Mouse (Mus musculus) heart, embryonic 12.5 days (tissue): ENCODE measurements around the gene Cd59b. TPM values are rescaled to one million over a fixed set of nuclear protein-coding genes. Genes with fewer than 3 reads are reported as not detected.

ENCODE experiments used
- ATAC-seq: fragments of 200-750 bp; cut with Nextera tagmentation; 2 replicates; pipeline ENCODE4 v1.8.0; 2017; ENCODE audit warnings: moderate TSS enrichment, moderate library complexity; ENCODE audit not compliant: insufficient number of reproducible peaks, low FRiP score
- H3K27ac ChIP-seq: fragments of 300-500 bp; sonication (generic); 2 replicates; pipeline ENCODE4 v1.5.1; 2016; ENCODE audit warnings: mild to moderate bottlenecking, moderate library complexity; ENCODE audit not compliant: poor library complexity, severe bottlenecking
- H3K27me3 ChIP-seq: fragments of 300-500 bp; sonication (generic); replicated peaks from 2 replicates; pipeline ENCODE4 v1.6.1; 2016; ENCODE audit warnings: mild to moderate bottlenecking, moderate library complexity
- H3K36me3 ChIP-seq: fragments of 300-500 bp; sonication (generic); 2 replicates; pipeline ENCODE4 v1.6.1; 2016; ENCODE audit warnings: mild to moderate bottlenecking, moderate library complexity
- H3K4me1 ChIP-seq: fragments of 300-500 bp; sonication (generic); replicated peaks from 2 replicates; pipeline ENCODE4 v1.6.1; 2016; ENCODE audit warnings: mild to moderate bottlenecking
- H3K4me2 ChIP-seq: fragments of 300-500 bp; sonication (generic); 2 replicates; pipeline ENCODE4 v1.6.1; 2016; ENCODE audit warnings: mild to moderate bottlenecking, moderate library complexity
- H3K4me3 ChIP-seq: fragments of 300-500 bp; sonication (generic); 2 replicates; pipeline ENCODE4 v1.5.1; 2016; ENCODE audit warnings: mild to moderate bottlenecking
- H3K9ac ChIP-seq: fragments of 300-500 bp; sonication (generic); 2 replicates; pipeline ENCODE4 v1.6.1; 2016; ENCODE audit warnings: mild to moderate bottlenecking, moderate library complexity
- H3K9me3 ChIP-seq: fragments of 300-500 bp; sonication (generic); replicated peaks from 2 replicates; pipeline ENCODE4 v1.6.1; 2016; ENCODE audit warnings: mild to moderate bottlenecking, moderate library complexity
- WGBS: fragments of 180-500 bp; shearing (Covaris S2); methylation state at CpG from one replicate; pipeline ENCODE4 v1.1.7; 2016; 5-methylcytosine and 5-hydroxymethylcytosine counted together
- polyA plus RNA-seq: library from polyadenylated mRNA; unstranded; fragments of >200 nt; fragmentation: Nextera tagmentation; extraction: Ambion mirVana; gene quantifications from 2 replicates; pipeline ENCODE4 v1.2.1, GENCODE M21; 2016

The Cd59b gene
- polyA plus RNA-seq, 1 experiment from 2014 or later = 4.9 TPM

- no peaks in the 10 kb centered on the region for H3K27me3 ChIP-seq
- H3K9ac ChIP-seq = no peak overlapping the region
- peaks cover 11% of the 10 kb centered on the region; the same call in 1 of the 2 replicates for H3K4me1 ChIP-seq
- H3K4me2 ChIP-seq = no peak overlapping the region
- no peak overlapping the region for H3K4me3 ChIP-seq
- no peak overlapping the region for H3K27ac ChIP-seq
- no peaks in the 10 kb centered on the region for H3K9me3 ChIP-seq
- peaks cover 51% of the 10 kb centered on the region for H3K36me3 ChIP-seq
- 85% methylated on average over 2 of the region's 2 CpGs for WGBS
- no peak for ATAC-seq
Observed at GRCm38 (mm10) chr2:104038236-104038635, 31.4 kb upstream of the Cd59b start.

GRCm38 (mm10) chr2:104041632-104042031 is 28.0 kb upstream of the Cd59b start:
- Histone ChIP-seq H3K36me3 (peaks cover 47% of the 10 kb centered on the region), H3K27me3 (no peaks in the 10 kb centered on the region)
- 65% methylated on average over 5 of the region's 5 CpGs for WGBS

GRCm38 (mm10) chr2:104042766-104043165 is 26.9 kb upstream of the Cd59b start:
- 92% methylated on average over 15 of the region's 15 CpGs for WGBS
- no peak for ATAC-seq
- Histone ChIP-seq H3K9ac (no peak overlapping the region), H3K36me3 (peaks cover 43% of the 10 kb centered on the region), H3K4me1 (peaks cover 10% of the 10 kb centered on the region; the same call in 1 of the 2 replicates), H3K4me2 (no peak overlapping the region), H3K27ac (no peak overlapping the region), H3K27me3 (no peaks in the 10 kb centered on the region), H3K4me3 (no peak overlapping the region), H3K9me3 (no peaks in the 10 kb centered on the region)

More at GRCm38 (mm10) chr2:104041632-104042031, 28.0 kb upstream of the Cd59b start:
- Histone ChIP-seq H3K4me1 (peaks cover 10% of the 10 kb centered on the region; the same call in 1 of the 2 replicates), H3K27ac (no peak overlapping the region), H3K9me3 (no peaks in the 10 kb centered on the region), H3K4me2 (no peak overlapping the region), H3K9ac (no peak overlapping the region), H3K4me3 (no peak overlapping the region)
- no peak for ATAC-seq

GRCm38 (mm10) chr2:104043624-104044478 is 25.8 kb upstream of the Cd59b start:
- Histone ChIP-seq H3K9me3 (no peaks in the 10 kb centered on the region), H3K4me3 (no peak overlapping the region), H3K4me2 (no peak overlapping the region), H3K4me1 (peaks cover 10% of the 10 kb centered on the region; the same call in 1 of the 2 replicates), H3K27ac (no peak overlapping the region), H3K9ac (no peak overlapping the region), H3K36me3 (peaks cover 49% of the 10 kb centered on the region), H3K27me3 (no peaks in the 10 kb centered on the region)
- no peak for ATAC-seq
- 55% methylated on average over 5 of the region's 5 CpGs for WGBS

- Histone ChIP-seq H3K9me3 (no peaks in the 10 kb centered on the region), H3K36me3 (peaks cover 43% of the 10 kb centered on the region), H3K4me3 (no peak overlapping the region), H3K27ac (no peak overlapping the region), H3K4me2 (no peak overlapping the region), H3K27me3 (no peaks in the 10 kb centered on the region), H3K4me1 (peaks cover 10% of the 10 kb centered on the region; the same call in 1 of the 2 replicates), H3K9ac (no peak overlapping the region)
- no peak for ATAC-seq
- WGBS = 48% methylated on average over 1 of the region's 1 CpGs
Observed at GRCm38 (mm10) chr2:104044479-104045080, 25.1 kb upstream of the Cd59b start.

- Histone ChIP-seq H3K36me3 (peaks cover 56% of the 10 kb centered on the region), H3K27me3 (no peaks in the 10 kb centered on the region), H3K4me3 (no peak overlapping the region), H3K9ac (no peak overlapping the region), H3K9me3 (no peaks in the 10 kb centered on the region), H3K4me2 (no peak overlapping the region), H3K4me1 (no peaks in the 10 kb centered on the region), H3K27ac (no peak overlapping the region)
- no peak for ATAC-seq
- 84% methylated on average over 1 of the region's 1 CpGs for WGBS
Observed at GRCm38 (mm10) chr2:104058381-104058780, 11.3 kb upstream of the Cd59b start.

GRCm38 (mm10) chr2:104058954-104059353 is 10.7 kb upstream of the Cd59b start:
- Histone ChIP-seq H3K4me2 (no peak overlapping the region), H3K4me1 (no peaks in the 10 kb centered on the region), H3K27me3 (no peaks in the 10 kb centered on the region), H3K27ac (no peak overlapping the region), H3K9ac (no peak overlapping the region), H3K9me3 (no peaks in the 10 kb centered on the region), H3K36me3 (peaks cover 53% of the 10 kb centered on the region), H3K4me3 (no peak overlapping the region)
- WGBS = 93% methylated on average over 4 of the region's 4 CpGs
- ATAC-seq = no peak

GRCm38 (mm10) chr2:104059786-104060185 is 9.9 kb upstream of the Cd59b start:
- H3K9ac ChIP-seq = no peak overlapping the region
- 85% methylated on average over 10 of the region's 10 CpGs for WGBS
- H3K4me1 ChIP-seq = no peaks in the 10 kb centered on the region
- no peak overlapping the region for H3K4me2 ChIP-seq
- no peaks in the 10 kb centered on the region for H3K9me3 ChIP-seq
- H3K36me3 ChIP-seq = peaks cover 44% of the 10 kb centered on the region
- no peak overlapping the region for H3K27ac ChIP-seq
- no peak overlapping the region for H3K4me3 ChIP-seq
- no peaks in the 10 kb centered on the region for H3K27me3 ChIP-seq
- no peak for ATAC-seq

GRCm38 (mm10) chr2:104060996-104061395 is 8.7 kb upstream of the Cd59b start:
- WGBS = 95% methylated on average over 6 of the region's 6 CpGs
- Histone ChIP-seq H3K4me2 (no peak overlapping the region), H3K36me3 (peaks cover 37% of the 10 kb centered on the region)

GRCm38 (mm10) chr2:104062665-104063064 is 7.0 kb upstream of the Cd59b start:
- Histone ChIP-seq H3K9me3 (no peaks in the 10 kb centered on the region), H3K27me3 (no peaks in the 10 kb centered on the region), H3K4me1 (no peaks in the 10 kb centered on the region), H3K4me2 (no peak overlapping the region), H3K4me3 (no peak overlapping the region), H3K9ac (no peak overlapping the region), H3K27ac (no peak overlapping the region), H3K36me3 (peaks cover 37% of the 10 kb centered on the region)
- no peak for ATAC-seq

More at GRCm38 (mm10) chr2:104060996-104061395, 8.7 kb upstream of the Cd59b start:
- ATAC-seq = no peak
- Histone ChIP-seq H3K27me3 (no peaks in the 10 kb centered on the region), H3K4me3 (no peak overlapping the region), H3K9me3 (no peaks in the 10 kb centered on the region), H3K27ac (no peak overlapping the region), H3K4me1 (no peaks in the 10 kb centered on the region), H3K9ac (no peak overlapping the region)

GRCm38 (mm10) chr2:104064152-104064551 is 5.5 kb upstream of the Cd59b start:
- WGBS = 78% methylated on average over 2 of the region's 2 CpGs

More at GRCm38 (mm10) chr2:104064152-104064551, 5.5 kb upstream of the Cd59b start:
- ATAC-seq = no peak
- no peaks in the 10 kb centered on the region for H3K4me1 ChIP-seq
- no peaks in the 10 kb centered on the region for H3K9me3 ChIP-seq
- H3K36me3 ChIP-seq = peaks cover 28% of the 10 kb centered on the region
- H3K4me3 ChIP-seq = no peak overlapping the region
- H3K9ac ChIP-seq = no peak overlapping the region
- no peak overlapping the region for H3K27ac ChIP-seq
- no peaks in the 10 kb centered on the region for H3K27me3 ChIP-seq
- no peak overlapping the region for H3K4me2 ChIP-seq
